Comparison of ENCODE assay signal across 13 mouse cellular contexts in genomic region chr4:32521361-32521740, GRCm38 (mm10).
DNase-seq lines count a peak whose midpoint lies in the region; ATAC-seq and TF ChIP-seq lines count a peak whose summit lies in the region.
"Had no signal": no experiment of that assay in that cellular context is flagged by ENCODE, and none has a peak within 500 bp of the region (broad histone marks: within the 10 kb centered on the region; RNA-seq: fewer than 3 reads in every experiment).

No protein-coding gene starts in this region.

- H3K4me2 ChIP-seq in heart, embryonic 13.5 days = no peak overlapping the region
- H3K4me2 ChIP-seq in liver, embryonic 12.5 days = no peak overlapping the region
- no peak overlapping the region for H3K4me2 ChIP-seq in embryonic facial prominence, embryonic 12.5 days (replicated peaks)
- H3K4me2 ChIP-seq in limb, embryonic 12.5 days = no peak overlapping the region

- 65% methylated on average over 6 of the region's 6 CpGs for WGBS in heart, embryonic 13.5 days
- 26% methylated on average over 6 of the region's 6 CpGs for WGBS in liver, adult 2 months
- 64% methylated on average over 6 of the region's 6 CpGs for WGBS in liver, embryonic 12.5 days (ENCODE audit: insufficient replicate concordance)
- WGBS in embryonic facial prominence, embryonic 12.5 days = 34% methylated on average over 6 of the region's 6 CpGs
- WGBS in limb, embryonic 12.5 days = 39% methylated on average over 6 of the region's 6 CpGs
- 89% methylated on average over 6 of the region's 6 CpGs for WGBS in thymus, adult 2 months

- H3K4me3 ChIP-seq in heart, embryonic 13.5 days = no peak overlapping the region
- no peak overlapping the region for H3K4me3 ChIP-seq in liver, adult 2 months (ENCODE audit: insufficient read depth, low read depth, low read length)
- no peak overlapping the region for H3K4me3 ChIP-seq in liver, embryonic 12.5 days
- no peak overlapping the region for H3K4me3 ChIP-seq in embryonic facial prominence, embryonic 12.5 days
- H3K4me3 ChIP-seq in limb, embryonic 12.5 days (replicated peaks) = no peak overlapping the region
- H3K4me3 ChIP-seq in thymus, adult 2 months (ENCODE audit: control insufficient read depth, insufficient read depth, low read length) = no peak overlapping the region
- H3K4me3 ChIP-seq: gastrocnemius, adult 2 months had no signal

- DNase-seq in heart, adult 18-20 months = no peak
- peak; percentile 34 for DNase-seq in liver, adult 2 months (ENCODE audit: extremely low read depth, low read depth, low spot score)
- DNase-seq in thymus, adult 2 months = no peak
- DNase-seq in layer of hippocampus, postnatal 25 days (ENCODE audit: extremely low spot score in 1 of 2, low spot score in 1 of 2) = no peak
- DNase-seq: adrenal gland, adult 2 months; cerebellum, postnatal 25 days; gastrocnemius, adult 2 months had no signal

- ATAC-seq in heart, embryonic 13.5 days (ENCODE audit: extremely low read depth, insufficient number of reproducible peaks, low FRiP score, low TSS enrichment) = no peak
- no peak for ATAC-seq in liver, embryonic 12.5 days
- no peak for ATAC-seq in embryonic facial prominence, embryonic 12.5 days (ENCODE audit: insufficient number of reproducible peaks, insufficient read depth, low FRiP score, low TSS enrichment)
- no peak for ATAC-seq in limb, embryonic 12.5 days (ENCODE audit: insufficient number of reproducible peaks, insufficient read depth, low FRiP score, low TSS enrichment, low read depth)
- ATAC-seq: inflammation-experienced regulatory T-cells, adult 6 months; Patski had no signal

- 0 out of 2 replicates have a peak overlapping the region, but pooled peaks have one; percentile 30 for H3K9ac ChIP-seq in heart, embryonic 13.5 days
- H3K9ac ChIP-seq in liver, adult 2 months (ENCODE audit: low read depth, low read length) = no peak overlapping the region
- H3K9ac ChIP-seq in liver, embryonic 12.5 days = no peak overlapping the region
- no peak overlapping the region for H3K9ac ChIP-seq in embryonic facial prominence, embryonic 12.5 days
- H3K9ac ChIP-seq in limb, embryonic 12.5 days (replicated peaks) = no peak overlapping the region

- H3K79me2 ChIP-seq in liver, adult 2 months (ENCODE audit: control insufficient read depth, insufficient read depth, low read length) = no peaks in the 10 kb centered on the region

- no peaks in the 10 kb centered on the region for H3K27me3 ChIP-seq in heart, embryonic 13.5 days (replicated peaks)
- H3K27me3 ChIP-seq in liver, adult 2 months (ENCODE audit: control insufficient read depth, insufficient read depth, low read length) = no peaks in the 10 kb centered on the region
- H3K27me3 ChIP-seq in liver, embryonic 12.5 days (replicated peaks) = no peaks in the 10 kb centered on the region
- no peaks in the 10 kb centered on the region for H3K27me3 ChIP-seq in embryonic facial prominence, embryonic 12.5 days
- H3K27me3 ChIP-seq in limb, embryonic 12.5 days = no peaks in the 10 kb centered on the region
- no peaks in the 10 kb centered on the region; the same call in 1 of the 2 replicates for H3K27me3 ChIP-seq in thymus, adult 2 months (ENCODE audit: control insufficient read depth, insufficient read depth, low read length)
- H3K27me3 ChIP-seq: Patski had no signal

- H3K9me3 ChIP-seq in heart, embryonic 13.5 days = no peaks in the 10 kb centered on the region
- no peaks in the 10 kb centered on the region for H3K9me3 ChIP-seq in liver, embryonic 12.5 days (replicated peaks)
- no peaks in the 10 kb centered on the region for H3K9me3 ChIP-seq in embryonic facial prominence, embryonic 12.5 days
- H3K9me3 ChIP-seq in limb, embryonic 12.5 days = no peaks in the 10 kb centered on the region

- peak overlapping the region; percentile 44 for H3K27ac ChIP-seq in heart, embryonic 13.5 days (replicated peaks)
- no peak overlapping the region for H3K27ac ChIP-seq in liver, adult 2 months (replicated peaks; ENCODE audit: insufficient read depth, low read depth, low read length)
- no peak overlapping the region for H3K27ac ChIP-seq in liver, embryonic 12.5 days
- peak overlapping the region; percentile 55 for H3K27ac ChIP-seq in embryonic facial prominence, embryonic 12.5 days
- H3K27ac ChIP-seq in limb, embryonic 12.5 days = peak overlapping the region; percentile 59; the same call in 1 of the 2 replicates
- no peak overlapping the region for H3K27ac ChIP-seq in thymus, adult 2 months (ENCODE audit: control insufficient read depth, insufficient read depth, low read length)

- H3K4me1 ChIP-seq in heart, embryonic 13.5 days = peaks cover 80% of the 10 kb centered on the region
- H3K4me1 ChIP-seq in liver, adult 2 months (ENCODE audit: control insufficient read depth, insufficient read depth, low read length) = peaks cover 21% of the 10 kb centered on the region
- peaks cover 9% of the 10 kb centered on the region; the same call in 1 of the 2 replicates for H3K4me1 ChIP-seq in liver, embryonic 12.5 days
- H3K4me1 ChIP-seq in embryonic facial prominence, embryonic 12.5 days = peaks cover 52% of the 10 kb centered on the region
- H3K4me1 ChIP-seq in limb, embryonic 12.5 days (replicated peaks) = peaks cover 72% of the 10 kb centered on the region
- no peaks in the 10 kb centered on the region for H3K4me1 ChIP-seq in thymus, adult 2 months (replicated peaks; ENCODE audit: control insufficient read depth, insufficient read depth, low read length)

- no peak for TF ChIP-seq CTCF in liver, adult 2 months (IDR thresholded peaks at IDR 0.05; ENCODE audit: low read depth, low read length)
- no peak for TF ChIP-seq CTCF in thymus, adult 2 months (IDR thresholded peaks at IDR 0.05; ENCODE audit: borderline replicate concordance, control insufficient read depth, extremely low read depth, insufficient read depth, low read length, poor library complexity)

- H3K36me3 ChIP-seq in heart, embryonic 13.5 days = no peaks in the 10 kb centered on the region
- H3K36me3 ChIP-seq in liver, adult 2 months (ENCODE audit: control insufficient read depth, insufficient read depth, low read length) = no peaks in the 10 kb centered on the region
- H3K36me3 ChIP-seq in liver, embryonic 12.5 days = no peaks in the 10 kb centered on the region
- no peaks in the 10 kb centered on the region for H3K36me3 ChIP-seq in embryonic facial prominence, embryonic 12.5 days
- H3K36me3 ChIP-seq in limb, embryonic 12.5 days = no peaks in the 10 kb centered on the region
- no peaks in the 10 kb centered on the region for H3K36me3 ChIP-seq in thymus, adult 2 months (ENCODE audit: control insufficient read depth, insufficient read depth, low read length)

- TF ChIP-seq POLR2A in liver, adult 2 months (IDR thresholded peaks at IDR 0.05; ENCODE audit: extremely low read depth, insufficient read depth, low read length) = no peak
- TF ChIP-seq POLR2A in thymus, adult 2 months (IDR thresholded peaks at IDR 0.05; ENCODE audit: control insufficient read depth, extremely low read depth, insufficient read depth, low read length, poor library complexity) = no peak

Comparison
In these comparisons a context has a peak if more than half of its experiments do, and no peak if none do; other contexts are left out.
1. H3K27ac ChIP-seq: peak in heart, embryonic 13.5 days (single experiment), embryonic facial prominence, embryonic 12.5 days (single experiment) and limb, embryonic 12.5 days (single experiment); none in liver, adult 2 months (single experiment), liver, embryonic 12.5 days (single experiment) and thymus, adult 2 months (single experiment).